Mouse (Mus musculus): ENCODE measurements around the gene Gm428. TPM values are rescaled to one million over a fixed set of nuclear protein-coding genes. Genes with fewer than 3 reads are reported as not detected.

Gene Gm428
- polyA plus RNA-seq (2017; shearing (Covaris generic)): not detected

DNA sequence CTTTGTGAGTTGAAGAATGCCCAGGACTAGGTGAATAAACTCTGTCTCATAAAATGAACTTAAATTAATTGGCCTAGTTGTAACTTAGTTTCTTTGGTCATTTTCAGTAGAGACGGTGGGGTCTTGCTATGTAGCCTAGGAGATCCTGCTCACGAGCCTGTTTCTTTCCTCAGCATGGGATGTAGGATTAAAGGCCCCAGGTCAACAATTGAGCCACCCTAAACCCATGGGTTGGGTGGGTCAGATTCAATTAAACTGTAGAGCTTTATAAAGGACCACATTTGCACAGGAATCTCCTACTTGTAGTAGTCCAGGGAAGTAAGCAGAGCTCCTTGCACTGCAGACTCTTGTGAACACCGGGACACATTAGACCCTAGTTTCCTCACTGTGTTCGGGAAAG is at the start of gene Gm428:
Gene Gm428 (plus strand): TSS at position 301 of the 400 bp plus-strand sequence.

DNA sequence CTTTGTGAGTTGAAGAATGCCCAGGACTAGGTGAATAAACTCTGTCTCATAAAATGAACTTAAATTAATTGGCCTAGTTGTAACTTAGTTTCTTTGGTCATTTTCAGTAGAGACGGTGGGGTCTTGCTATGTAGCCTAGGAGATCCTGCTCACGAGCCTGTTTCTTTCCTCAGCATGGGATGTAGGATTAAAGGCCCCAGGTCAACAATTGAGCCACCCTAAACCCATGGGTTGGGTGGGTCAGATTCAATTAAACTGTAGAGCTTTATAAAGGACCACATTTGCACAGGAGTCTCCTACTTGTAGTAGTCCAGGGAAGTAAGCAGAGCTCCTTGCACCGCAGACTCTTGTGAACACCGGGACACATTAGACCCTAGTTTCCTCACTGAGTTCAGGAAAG is 45.5 kb upstream of the Gm428 start, which contains the start of gene Gm11236:
Gene Gm11236 (plus strand): TSS at position 301 of the 400 bp plus-strand sequence.

GRCm38 (mm10) chr4:73668054-73668453 is 15.3 kb upstream of the Gm428 start, which contains the start of gene Gm11239:
Gene Gm11239, plus strand, starts transcription at chr4:73668354.

Other genes starting within 250 kb of the Gm428 start
- gene Gm11238, start 75.6 kb upstream of the Gm428 start, polyA plus RNA-seq (2017; shearing (Covaris generic)): not detected
- not detected for gene Gm11237, start 60.5 kb upstream of the Gm428 start, polyA plus RNA-seq (2017; shearing (Covaris generic))
- gene Gm11236, start 45.4 kb upstream of the Gm428 start, polyA plus RNA-seq (2017; shearing (Covaris generic)): not detected
- not detected for gene Gm11239, start 15.2 kb upstream of the Gm428 start, polyA plus RNA-seq (2017; shearing (Covaris generic))
- not detected for gene Rasef, start 107.5 kb downstream of the Gm428 start, polyA plus RNA-seq (2017; shearing (Covaris generic))
- not detected for gene Gm11758, start 192.8 kb downstream of the Gm428 start, polyA plus RNA-seq (2017; shearing (Covaris generic))
- not detected for gene Gm11757, start 207.6 kb downstream of the Gm428 start, polyA plus RNA-seq (2017; shearing (Covaris generic))
- not detected for gene Gm13871, start 222.4 kb downstream of the Gm428 start, polyA plus RNA-seq (2017; shearing (Covaris generic))
- gene Gm11756, start 237.2 kb downstream of the Gm428 start, polyA plus RNA-seq (2017; shearing (Covaris generic)): not detected

Data from effector memory CD4-positive, alpha-beta T cell, adult 5 months (primary cell).